Mouse (Mus musculus) testis, postnatal 14 days (tissue): Measurements from ENCODE around the gene Atxn10.
A peak's percentile ranks its signal among the peaks of the same experiment; 100 is the strongest.

Experiments used
- DNase-seq: peaks from one replicate; pipeline ENCODE4 v3.0.0; 2021; ENCODE audit warnings: low spot score

The Atxn10 gene

GRCm38 (mm10) chr15:85404739-85405138 is 68.7 kb downstream of the Atxn10 start:
- no peak for DNase-seq

GRCm38 (mm10) chr15:85405567-85405966 is 69.5 kb downstream of the Atxn10 start:
- DNase-seq: no peak

DNA sequence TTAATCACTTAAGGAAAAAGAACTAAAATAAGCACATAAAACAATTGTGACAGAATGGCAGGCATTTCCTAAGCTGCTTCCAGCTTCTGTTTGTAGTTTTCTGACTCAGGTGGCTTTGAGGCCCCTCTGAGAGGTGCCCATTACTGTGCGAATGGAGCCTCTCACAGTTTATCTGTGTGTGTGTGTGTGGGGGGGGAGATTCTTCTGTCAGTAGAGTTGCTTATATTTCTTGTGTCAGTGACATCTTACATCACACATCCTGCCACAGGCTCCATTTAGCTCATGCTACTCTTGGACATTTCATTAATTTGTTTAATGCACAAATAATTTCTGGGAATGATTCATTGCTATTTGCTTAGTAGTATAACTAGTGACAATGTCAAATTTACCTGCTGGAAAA is 70.8 kb downstream of the Atxn10 start:
- no peak for DNase-seq

- no peak for DNase-seq
These were observed 71.3 kb downstream of the Atxn10 start for GRCm38 (mm10) chr15:85407342-85407741.

GRCm38 (mm10) chr15:85408790-85409189 is 72.7 kb downstream of the Atxn10 start:
- DNase-seq: no peak

DNA sequence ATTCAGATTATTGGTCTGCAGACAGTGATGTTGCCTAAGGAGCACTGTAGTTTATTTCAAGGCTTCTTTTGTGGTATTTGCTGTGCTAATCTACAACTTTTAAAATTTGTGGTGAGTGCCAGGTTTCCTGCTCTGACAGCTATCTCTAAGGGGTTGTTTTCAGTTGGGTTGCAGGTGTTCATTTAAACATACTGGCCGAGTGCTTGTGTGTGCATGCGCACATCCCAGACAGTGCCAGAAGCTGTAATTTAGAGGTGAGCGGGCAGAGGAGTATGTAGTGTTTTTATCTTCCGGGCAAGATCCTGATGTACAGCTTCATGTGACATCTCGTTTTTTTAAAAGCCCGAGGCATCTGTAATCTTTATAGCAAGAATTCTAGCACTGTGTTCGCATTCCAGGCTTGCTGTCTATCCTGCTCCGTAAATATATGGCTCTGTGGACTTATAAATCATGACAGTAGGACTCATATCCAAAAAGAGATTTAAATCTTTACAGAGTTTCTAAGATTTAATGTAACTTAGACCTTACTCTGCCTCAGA is 73.3 kb downstream of the Atxn10 start:
- DNase-seq: no peak

- no peak for DNase-seq
These were observed 73.8 kb downstream of the Atxn10 start for GRCm38 (mm10) chr15:85409836-85410235.

DNA sequence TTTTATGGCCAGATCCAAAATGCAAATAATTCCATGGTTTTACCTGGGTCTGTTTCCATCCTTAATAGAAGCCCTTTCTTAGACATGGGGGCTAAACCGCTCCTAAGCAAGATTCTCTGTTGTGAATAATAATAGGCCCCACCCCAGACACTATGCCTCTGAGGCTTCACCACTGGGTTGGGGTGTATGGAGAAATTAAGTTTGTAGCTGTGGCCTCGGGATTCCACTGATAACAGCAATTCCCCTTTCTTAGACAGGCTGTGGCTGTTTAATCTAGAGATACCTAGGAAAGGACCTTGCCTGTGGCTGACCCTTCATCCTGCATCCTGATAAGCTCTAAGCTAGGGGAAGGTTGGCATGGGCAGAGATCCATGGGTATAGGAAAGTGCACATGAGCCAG is 78.6 kb downstream of the Atxn10 start:
- DNase-seq: no peak

DNA sequence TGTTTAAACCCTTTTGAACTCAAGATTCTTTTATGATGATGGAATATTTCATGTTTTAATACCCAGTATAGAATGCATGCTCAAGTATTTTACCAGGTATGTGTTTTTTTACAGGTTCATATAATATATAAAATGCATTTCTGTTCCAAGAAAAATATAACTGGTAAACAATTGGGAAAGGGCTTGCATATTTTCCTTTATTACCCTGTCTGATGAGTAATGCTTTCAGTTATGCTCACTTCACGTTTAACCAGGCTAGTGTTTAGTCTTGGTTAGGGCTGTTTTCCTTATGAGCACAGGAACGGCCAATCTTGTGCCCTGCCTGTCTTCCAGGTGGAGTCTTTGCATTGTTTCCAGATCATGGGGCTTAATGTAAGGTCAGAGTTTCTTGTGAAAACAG is 84.6 kb downstream of the Atxn10 start:
- DNase-seq: no peak

DNA sequence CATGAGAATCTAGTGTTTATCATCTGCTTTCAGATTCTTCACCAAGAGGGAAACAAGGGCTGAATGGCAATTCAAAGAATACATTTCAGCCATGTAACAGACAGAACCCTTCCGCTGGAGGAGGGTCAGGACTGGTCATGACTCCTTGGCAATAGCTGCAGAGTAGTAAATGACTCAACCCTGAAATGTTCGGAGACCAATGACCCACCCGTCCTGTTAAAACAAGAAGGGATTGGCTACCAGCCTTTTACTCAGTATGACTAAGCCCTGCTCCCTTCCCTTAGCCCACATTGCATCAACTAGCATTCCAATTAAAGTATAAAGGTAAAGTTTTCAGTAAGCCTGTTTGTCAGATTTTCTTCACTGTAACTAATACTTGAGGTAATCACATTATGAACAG is 88.2 kb downstream of the Atxn10 start:
- DNase-seq: no peak

- DNase-seq: no peak
These were observed 92.1 kb downstream of the Atxn10 start for GRCm38 (mm10) chr15:85428140-85428539.

DNA sequence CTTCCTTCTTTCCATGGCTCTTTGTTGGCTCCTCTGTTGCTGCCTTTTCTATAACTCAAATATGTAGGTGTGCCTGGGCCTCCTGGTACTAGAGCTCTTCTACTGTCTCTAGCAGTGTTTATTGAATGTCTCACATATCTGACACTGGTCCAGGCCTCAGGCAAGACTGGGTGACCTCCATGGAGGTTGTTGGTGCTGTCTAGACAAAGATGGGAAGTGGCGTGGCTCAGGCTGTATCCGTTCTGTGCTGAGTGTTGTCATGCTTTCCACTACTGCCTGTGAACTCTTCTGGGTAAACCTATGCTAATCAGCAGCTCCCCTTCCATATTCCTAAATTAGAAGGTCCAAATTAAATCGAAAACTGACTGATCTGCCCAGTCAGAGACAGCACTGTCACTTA is 106.5 kb downstream of the Atxn10 start:
- DNase-seq: no peak

DNA sequence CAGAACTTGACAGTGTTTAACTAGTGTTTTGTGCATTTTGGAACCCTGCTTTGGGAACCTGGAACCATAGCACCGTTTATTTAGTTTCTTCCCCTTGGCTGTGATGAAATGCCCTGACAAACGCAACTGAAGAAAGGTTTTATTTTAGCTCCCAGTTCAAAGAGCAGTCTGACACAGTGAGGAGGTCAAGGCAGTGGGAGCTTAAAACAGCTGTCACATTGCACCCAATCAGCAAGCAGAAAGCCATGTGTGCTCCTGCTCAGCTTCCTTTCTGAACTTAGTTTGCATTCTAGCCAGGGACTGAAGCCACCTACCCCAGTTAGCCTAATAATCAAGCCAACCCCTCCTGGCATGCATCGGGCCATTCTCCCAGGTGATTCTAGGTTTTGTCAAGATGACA is 110.6 kb downstream of the Atxn10 start:
- no peak for DNase-seq

- peak; percentile 20 for DNase-seq
These were observed 120.8 kb downstream of the Atxn10 start for GRCm38 (mm10) chr15:85456891-85457290.

- no peak for DNase-seq
These were observed 121.8 kb downstream of the Atxn10 start for GRCm38 (mm10) chr15:85457838-85458237.

DNA sequence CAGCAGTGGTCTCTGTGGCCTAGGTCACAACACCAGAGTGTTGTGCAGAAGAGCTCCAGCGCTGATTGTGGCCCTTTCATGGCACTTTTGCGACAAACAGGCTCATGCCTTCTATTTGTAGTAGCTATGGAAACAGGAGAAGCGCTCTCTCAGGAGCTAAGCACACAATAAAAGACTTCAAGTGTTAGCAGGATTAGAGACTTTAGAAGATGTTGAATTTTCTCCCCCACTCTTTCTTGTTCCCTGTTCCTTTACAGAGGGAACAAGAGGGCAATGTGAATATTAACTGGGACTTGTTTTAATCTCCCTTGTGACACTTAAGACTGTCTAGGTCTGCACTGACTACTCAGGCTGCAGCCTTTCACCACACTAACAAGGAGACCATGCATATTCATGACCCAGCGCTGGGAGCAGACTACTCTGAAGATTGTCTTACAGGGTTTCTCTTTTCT is 122.6 kb downstream of the Atxn10 start:
- no peak for DNase-seq

- no peak for DNase-seq
These were observed 125.5 kb downstream of the Atxn10 start for GRCm38 (mm10) chr15:85461541-85461940.

DNA sequence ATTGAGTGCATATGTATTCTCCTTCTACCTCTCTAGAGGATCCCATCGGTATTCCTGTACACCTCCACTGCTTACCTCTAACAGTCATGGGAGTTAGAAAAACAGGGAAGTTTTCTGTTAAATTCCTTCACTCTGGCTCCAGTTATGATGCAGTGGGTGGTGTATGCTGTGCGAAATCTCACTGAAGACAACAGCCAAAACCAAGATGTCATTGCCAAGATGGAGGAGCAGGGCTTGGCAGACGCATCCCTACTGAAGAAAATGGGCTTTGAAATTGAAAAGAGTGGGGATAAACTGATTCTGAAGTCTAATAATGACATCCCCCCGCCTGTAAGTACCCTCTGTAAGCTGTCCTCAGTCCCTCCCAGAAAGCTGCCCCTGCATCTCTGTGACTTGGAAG is 126.1 kb downstream of the Atxn10 start:
- DNase-seq: no peak

- DNase-seq: no peak
These were observed 127.2 kb downstream of the Atxn10 start for GRCm38 (mm10) chr15:85463027-85463790.

GRCm38 (mm10) chr15:85464190-85464589 is 128.1 kb downstream of the Atxn10 start:
- DNase-seq: no peak

DNA sequence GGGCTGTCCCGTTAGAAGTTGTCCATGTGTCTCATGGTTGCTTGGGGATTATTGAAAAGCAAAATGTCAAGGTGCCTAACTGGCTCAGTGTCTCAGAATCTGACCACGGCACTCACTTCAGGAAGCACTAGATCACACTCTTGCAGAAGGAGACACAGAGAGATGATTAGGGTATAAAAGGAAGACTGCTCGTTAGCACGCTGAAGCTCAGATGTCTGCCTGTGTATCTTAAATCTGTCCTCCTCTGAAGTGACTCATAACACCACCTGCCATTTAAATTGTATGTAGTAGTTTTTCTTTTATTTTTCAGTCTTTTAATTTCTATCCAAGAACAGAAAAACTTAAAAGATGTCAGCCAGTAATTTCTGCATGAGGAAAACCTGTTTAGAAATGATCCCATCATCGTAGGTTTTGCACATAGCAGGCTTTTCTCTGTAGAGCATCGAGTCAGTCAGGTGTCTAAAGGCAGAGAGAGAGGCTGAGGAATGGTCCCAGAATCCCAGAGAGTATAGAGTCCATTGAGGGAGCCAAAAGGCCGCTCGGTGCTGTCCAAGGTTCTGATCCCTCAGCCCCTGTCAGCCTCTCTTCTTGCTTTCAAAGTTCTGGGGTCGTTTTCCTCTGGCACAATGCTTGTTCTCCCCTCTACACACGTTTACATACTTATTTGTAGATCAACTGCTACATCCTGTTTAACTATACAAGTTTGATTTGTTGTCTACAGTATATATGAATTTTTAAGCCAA is 128.9 kb downstream of the Atxn10 start:
- DNase-seq: no peak

GRCm38 (mm10) chr15:85466456-85467067 is 130.5 kb downstream of the Atxn10 start:
- no peak for DNase-seq

DNA sequence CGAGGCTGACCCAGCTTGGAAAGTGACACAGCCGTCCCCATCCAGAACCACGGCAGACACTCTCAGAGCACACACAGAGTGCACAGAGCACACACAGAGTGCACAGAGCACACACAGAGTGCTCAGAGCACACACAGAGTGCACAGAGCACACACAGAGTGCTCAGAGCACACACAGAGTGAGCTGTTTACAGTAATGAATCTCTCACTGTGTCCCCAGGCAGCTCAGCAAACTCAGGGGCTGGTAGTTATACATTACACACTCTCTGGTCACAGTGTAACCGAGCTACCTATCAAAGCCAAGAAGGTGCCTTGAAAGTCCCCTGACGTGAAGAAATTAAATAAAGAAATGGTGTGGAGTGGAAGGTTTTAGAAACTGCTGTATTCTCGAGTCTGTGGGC is 133.4 kb downstream of the Atxn10 start:
- DNase-seq: no peak
